Mouse (Mus musculus): ENCODE measurements around the gene Fgf11.

Gene Fgf11

DNA sequence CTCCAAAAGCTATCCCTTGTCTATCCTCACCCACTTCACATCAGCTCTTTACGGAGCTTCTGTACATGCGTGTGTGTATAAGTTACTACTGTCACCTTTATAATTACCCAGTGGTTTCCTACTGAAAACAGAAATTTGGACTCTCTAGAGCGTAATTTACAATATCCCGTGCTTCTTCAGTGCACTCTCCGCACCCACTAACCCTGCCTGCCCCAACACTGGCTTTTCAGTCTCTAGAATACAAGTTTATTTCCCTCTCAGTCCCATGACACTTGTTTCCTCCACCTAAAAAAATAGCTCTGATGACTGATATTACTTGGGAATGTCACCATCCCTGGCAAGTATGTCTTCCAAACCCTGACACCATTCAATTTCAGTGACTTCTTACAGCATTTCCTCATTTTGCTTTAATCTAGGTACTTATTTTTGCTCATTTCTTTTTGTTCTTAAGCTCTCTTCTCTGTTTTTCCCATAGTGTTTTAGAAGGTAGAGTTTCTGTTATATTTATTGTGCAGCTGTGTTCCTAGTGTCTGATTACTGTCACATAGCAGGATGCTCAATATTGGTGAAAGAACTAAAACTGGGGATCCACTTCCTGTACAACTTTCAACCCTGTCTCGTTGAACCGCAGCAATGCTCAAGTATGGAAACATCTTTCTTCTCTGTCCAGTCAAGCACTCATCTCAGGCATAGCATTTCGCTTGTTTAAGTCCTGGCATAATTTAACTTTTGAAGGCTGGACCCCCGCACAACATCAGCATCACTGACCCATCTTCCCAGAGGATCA is 44.2 kb downstream of the Fgf11 start:
- DNase-seq (ENCODE audit: low spot score in 2 of 2): no peak

DNA sequence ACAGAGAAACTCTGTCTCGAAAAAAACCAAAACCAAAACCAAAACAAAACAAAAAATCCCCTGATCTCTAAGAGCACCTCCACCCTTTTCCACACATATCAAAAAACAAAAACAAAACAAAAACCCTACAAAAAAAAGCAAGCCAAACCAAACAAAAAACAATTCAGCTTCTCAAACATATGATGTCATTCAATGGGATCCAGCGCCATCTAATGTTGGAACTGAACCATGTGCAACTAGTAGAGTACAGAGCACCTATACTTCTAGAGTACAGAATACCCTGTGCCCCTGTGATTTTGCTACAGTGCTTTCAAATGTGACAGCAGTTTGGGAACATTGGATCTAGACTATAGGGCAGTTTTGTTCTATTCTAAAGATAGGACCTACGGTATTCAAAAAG is 47.0 kb downstream of the Fgf11 start:
- DNase-seq (ENCODE audit: low spot score in 2 of 2): peak in 1 of 2 experiments; percentile 41

DNA sequence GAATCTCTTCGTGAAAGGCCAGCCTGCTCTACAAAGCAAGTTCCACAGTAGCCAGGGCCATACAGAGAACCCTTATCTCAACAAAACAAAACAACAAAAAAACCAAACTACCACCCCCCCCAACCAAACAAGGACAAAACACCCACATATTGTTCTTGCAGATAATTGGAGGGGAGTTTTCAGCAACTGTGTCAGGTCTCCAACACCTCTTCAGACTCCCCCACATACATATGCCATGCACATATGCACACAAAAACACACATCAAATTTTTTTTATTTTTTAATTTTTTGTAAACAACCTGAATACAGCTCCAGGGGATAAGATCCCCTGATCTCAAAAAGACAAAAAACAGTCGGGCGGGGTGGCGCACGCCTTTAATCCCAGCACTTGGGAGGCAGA is 47.4 kb downstream of the Fgf11 start:
- no peak for DNase-seq (ENCODE audit: low spot score in 2 of 2)

DNA sequence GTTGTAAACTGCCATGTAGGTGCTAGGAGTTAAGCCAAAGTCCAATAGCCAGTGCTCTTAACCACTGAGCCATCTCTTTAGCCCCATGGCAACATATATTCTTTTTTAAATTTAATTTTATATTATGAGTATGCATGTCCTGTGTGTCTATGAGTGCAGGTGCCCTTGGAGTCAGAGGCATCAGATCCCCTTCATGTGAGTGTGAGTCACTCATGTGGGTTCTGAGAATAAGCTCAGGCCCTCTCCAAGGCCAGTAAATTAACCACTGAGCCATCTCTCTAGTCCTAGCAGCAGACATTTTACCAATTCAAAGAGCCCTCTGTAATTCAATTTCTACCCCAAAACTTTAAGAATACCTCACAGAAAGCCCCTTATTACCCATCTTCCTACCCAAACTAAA is 49.0 kb downstream of the Fgf11 start:
- no peak for DNase-seq (ENCODE audit: low spot score in 2 of 2)

DNA sequence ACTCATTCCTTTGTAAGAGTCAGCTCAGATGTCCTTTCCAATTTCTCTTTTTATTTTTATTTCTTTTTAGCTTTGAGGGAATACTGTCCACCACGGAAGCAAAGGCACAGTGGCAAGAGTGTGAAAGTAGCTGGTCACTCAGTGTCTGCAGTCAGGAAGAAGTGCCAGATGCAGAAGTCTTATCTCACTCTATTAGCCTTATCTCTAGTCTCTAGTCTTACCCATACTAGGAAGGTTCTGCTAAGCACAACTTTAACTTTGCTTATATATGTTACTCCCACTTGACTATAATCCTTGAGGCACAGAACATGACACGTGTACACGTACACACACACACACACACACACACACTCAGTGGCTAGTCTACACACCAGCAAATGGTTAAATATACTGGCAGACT is 50.0 kb downstream of the Fgf11 start:
- DNase-seq (ENCODE audit: low spot score in 2 of 2): no peak
